Mouse (Mus musculus): ENCODE data around the gene Rel. TPM values are rescaled to one million over a fixed set of nuclear protein-coding genes. Genes with fewer than 3 reads are reported as not detected.

Rel gene
- total RNA-seq (2012; rRNA removed) (0.42 and 1.2 TPM in 2 replicates), polyA plus RNA-seq (2012; ENCODE audit: insufficient read depth in 1 of 2, insufficient read length in 2 of 2, low read depth in 1 of 2, low replicate concordance in 2 of 2, missing spikeins in 1 of 2) (1 to 10 TPM in 1 of 2 experiments, not detected in 1; 2.5 TPM)

GRCm38 (mm10) chr11:23770760-23771506 lies at the start of gene Rel:
Gene Rel (minus strand): TSS chr11:23770970.
- Histone ChIP-seq H3K27me3 (ENCODE audit: control insufficient read depth in 1 of 2, insufficient read depth in 2 of 2, low read length in 2 of 2) (no peaks in the 10 kb centered on the region), H3K9me3 (replicated peaks; ENCODE audit: insufficient read depth, low read length) (no peaks in the 10 kb centered on the region), H3K79me2 (ENCODE audit: control insufficient read depth, insufficient read depth, low read length, poor library complexity) (peaks cover 1% of the 10 kb centered on the region; the same call in 1 of the 2 replicates), H3K4me1 (ENCODE audit: control insufficient read depth in 1 of 2, insufficient read depth in 2 of 2, low read length in 2 of 2) (peaks cover 11 to 16% of the 10 kb centered on the region in 2 experiments), H3K36me3 (ENCODE audit: control insufficient read depth in 1 of 2, insufficient read depth in 2 of 2, low read length in 2 of 2) (peaks cover 0 to 14% of the 10 kb centered on the region in 2 experiments; a peak in 2 of 4 replicates), H3K27ac (ENCODE audit: control insufficient read depth, low read depth, low read length) (peak within 1 kb of the TSS; percentile 86), H3K4me3 (ENCODE audit: control insufficient read depth in 1 of 2, insufficient read depth in 1 of 2, low read depth in 2 of 2, low read length in 2 of 2) (peak within 1 kb of the TSS; percentile 78 to 81), H3K9ac (ENCODE audit: control insufficient read depth, low read depth, low read length, poor library complexity, severe bottlenecking) (peak within 1 kb of the TSS; percentile 92)
- DNase-seq (ENCODE audit: low read depth, low spot score) = peak; percentile 92
- TF ChIP-seq UBTF (IDR thresholded peaks at IDR 0.05; ENCODE audit: borderline replicate concordance, insufficient read depth, low read depth, low read length) (0 out of 2 replicates have a peak, but pooled peaks have one; percentile 81), USF1 (IDR thresholded peaks at IDR 0.05; ENCODE audit: low read depth, low read length) (0 out of 2 replicates have a peak, but pooled peaks have one; percentile 31), ELF1 (IDR thresholded peaks at IDR 0.05; ENCODE audit: low read depth, low read length) (peak; percentile 76), RCOR1 (IDR thresholded peaks at IDR 0.05; ENCODE audit: low read depth, low read length) (peak; percentile 37), ZC3H11A (IDR thresholded peaks at IDR 0.05; ENCODE audit: low read depth, low read length) (no peak), KAT2A (conservative IDR thresholded peaks at IDR 0.05; ENCODE audit: low read depth, low read length) (no peak), POLR2AphosphoS2 (IDR thresholded peaks at IDR 0.05; ENCODE audit: low read length) (peak; percentile 90), MXI1 (IDR thresholded peaks at IDR 0.05; ENCODE audit: low read depth, low read length) (peak; percentile 59; the same call in 1 of the 2 replicates), JUND (IDR thresholded peaks at IDR 0.05; ENCODE audit: low read depth, low read length) (no peak), TBP (IDR thresholded peaks at IDR 0.05; ENCODE audit: low read depth, low read length) (0 out of 2 replicates have a peak, but pooled peaks have one; percentile 5), NELFE (IDR thresholded peaks at IDR 0.05; ENCODE audit: low read depth, low read length) (peak; percentile 93), MEF2A (IDR thresholded peaks at IDR 0.05; ENCODE audit: extremely low read depth, insufficient replicate concordance, low read depth, low read length, poor library complexity, severe bottlenecking) (no peak), MYC (IDR thresholded peaks at IDR 0.05; ENCODE audit: low read depth, low read length) (peak; percentile 71), ZNF384 (IDR thresholded peaks at IDR 0.05; ENCODE audit: low read depth, low read length) (no peak), USF2 (IDR thresholded peaks at IDR 0.05; ENCODE audit: borderline replicate concordance in 1 of 2, insufficient read depth in 1 of 2, low read depth in 1 of 2, low read length in 2 of 2) (no peak), MAFK (IDR thresholded peaks at IDR 0.05; ENCODE audit: borderline replicate concordance, low read depth, low read length) (no peak), RAD21 (IDR thresholded peaks at IDR 0.05; ENCODE audit: low read depth, low read length) (no peak), ZKSCAN1 (IDR thresholded peaks at IDR 0.05; ENCODE audit: low read depth, low read length) (no peak), BHLHE40 (IDR thresholded peaks at IDR 0.05; ENCODE audit: borderline replicate concordance, low read depth, low read length) (0 out of 2 replicates have a peak, but pooled peaks have one; percentile 40), POLR2A (IDR thresholded peaks at IDR 0.05; ENCODE audit: control insufficient read depth in 1 of 2, insufficient read depth in 1 of 2, low read depth in 1 of 2, low read length in 2 of 2, poor library complexity in 1 of 2) (peak; percentile 83 to 92; a peak in 3 of 4 replicates), SIN3A (IDR thresholded peaks at IDR 0.05; ENCODE audit: low read length) (peak; percentile 22), GATA1 (IDR thresholded peaks at IDR 0.05; ENCODE audit: low read depth, low read length) (no peak), E2F4 (IDR thresholded peaks at IDR 0.05; ENCODE audit: borderline replicate concordance, low read depth, low read length) (peak; percentile 54; the same call in 1 of the 2 replicates), HCFC1 (IDR thresholded peaks at IDR 0.05; ENCODE audit: low read depth, low read length) (peak; percentile 64), CHD1 (IDR thresholded peaks at IDR 0.05; ENCODE audit: low read depth, low read length) (0 out of 2 replicates have a peak, but pooled peaks have one; percentile 19), TAL1 (IDR thresholded peaks at IDR 0.05; ENCODE audit: low read length) (no peak), MAZ (IDR thresholded peaks at IDR 0.05; ENCODE audit: low read depth, low read length) (peak; percentile 75; the same call in 1 of the 2 replicates), SMC3 (IDR thresholded peaks at IDR 0.05; ENCODE audit: low read depth, low read length) (no peak), GABPA (IDR thresholded peaks at IDR 0.05; ENCODE audit: low read depth, low read length) (no peak), NRF1 (IDR thresholded peaks at IDR 0.05; ENCODE audit: insufficient read depth, low read depth, low read length, poor library complexity, severe bottlenecking) (peak; percentile 25; the same call in 1 of the 2 replicates), TCF12 (IDR thresholded peaks at IDR 0.05; ENCODE audit: low read depth, low read length) (peak; percentile 56; the same call in 1 of the 2 replicates), MYB (IDR thresholded peaks at IDR 0.05; ENCODE audit: low read depth, low read length) (no peak), CTCF (IDR thresholded peaks at IDR 0.05 in 2 of 3, conservative IDR thresholded peaks at IDR 0.05 in 1 of 3; ENCODE audit: control insufficient read depth in 1 of 3, insufficient read depth in 1 of 3, low read depth in 2 of 3, low read length in 3 of 3, poor library complexity in 1 of 3, severe bottlenecking in 1 of 3) (no peak), ETS1 (IDR thresholded peaks at IDR 0.05; ENCODE audit: low read depth, low read length) (no peak; the same call in 1 of the 2 replicates)
